Mouse (Mus musculus) left cerebral cortex, adult 2 months (tissue): ENCODE measurements around the gene Dcaf15. TPM values are rescaled to one million over a fixed set of nuclear protein-coding genes. Genes with fewer than 3 reads are reported as not detected.

ENCODE experiments used
- DNase-seq, 2 experiments: peaks; one replicate each; pipeline ENCODE4 v3.0.0; 2021 to 2022; ENCODE audit warnings: low spot score in 2 of 2, mixed read lengths in 1 of 2; ENCODE audit errors: extremely low spot score in 1 of 2
- H3K27ac ChIP-seq: fragments of 200-600 bp; 2 replicates; pipeline ENCODE4 v1.8.1; 2022
- H3K4me3 ChIP-seq: fragments of 200-600 bp; 2 replicates; pipeline ENCODE4 v1.8.1; 2022
- CTCF ChIP-seq: fragments of 200-600 bp; IDR thresholded peaks from 2 replicates; pipeline ENCODE4 v1.8.1; 2022; ENCODE audit warnings: antibody characterized with exemption, mild to moderate bottlenecking, moderate library complexity
- intact Hi-C: fragments of 180-260 bp; cut with DNase I; formaldehyde crosslinking; loops from one replicate; pipeline ENCODE4 v1.15.1; 2025
- long read RNA-seq, 2 experiments: library from polyadenylated mRNA; stranded (forward); transcript quantifications; one replicate each; pipeline ENCODE4 v2.0.0; 2021; ENCODE audit warnings: borderline mapping rate in 2 of 2
- total RNA-seq, 2 experiments: library from RNA; stranded (reverse); gene quantifications; 2 replicates each; pipeline ENCODE4 v1.2.3; 2021

Dcaf15 gene
- total RNA-seq = 10 to 100 TPM; 17.9 to 18.0 TPM
- long read RNA-seq, experiment 1, partial matches to known transcripts = 3 of 12 reads
- long read RNA-seq, experiment 1, other reads (novel, unspliced or antisense) = 6 of 12 reads
- long read RNA-seq, experiment 2, partial matches to known transcripts = 7 of 18 reads
- long read RNA-seq, experiment 2, other reads (novel, unspliced or antisense) = 8 of 18 reads

- peak; percentile 95 to 96 for DNase-seq
- no peak for TF ChIP-seq CTCF
- Histone ChIP-seq H3K4me3 (peak within 1 kb of the TSS; percentile 57), H3K27ac (peak within 1 kb of the TSS; percentile 74)
- intact Hi-C loops = no loop called here
These were observed at the start of gene Dcaf15 for GRCm38 (mm10) chr8:84104697-84105609. Gene Dcaf15 (minus strand): TSS chr8:84104768.

- H3K4me3 ChIP-seq = no peak overlapping the region
- no peak for TF ChIP-seq CTCF
- intact Hi-C loops = no loop called here
- H3K27ac ChIP-seq = no peak overlapping the region
- no peak for DNase-seq
These were observed 44.6 kb upstream of the Dcaf15 start for GRCm38 (mm10) chr8:84149181-84149580.

GRCm38 (mm10) chr8:84148531-84148850 is 43.9 kb upstream of the Dcaf15 start:
- H3K4me3 ChIP-seq = peak overlapping the region; percentile 60
- H3K27ac ChIP-seq = no peak overlapping the region
- intact Hi-C loops = no loop called here
- no peak for DNase-seq
- no peak for TF ChIP-seq CTCF

GRCm38 (mm10) chr8:84147769-84148530 is 43.4 kb upstream of the Dcaf15 start, which contains the start of the genes Cc2d1a and 4930432K21Rik:
Gene Cc2d1a (minus strand): TSS chr8:84147936.
Gene 4930432K21Rik (plus strand): TSS chr8:84148025.
- Histone ChIP-seq H3K27ac (peak within 1 kb of the TSS; percentile 88), H3K4me3 (peak within 1 kb of the TSS; percentile 60)
- DNase-seq = peak; percentile 91 to 94
- intact Hi-C loops = no loop called here
- TF ChIP-seq CTCF = no peak

- intact Hi-C loops = no loop called here
- no peak for TF ChIP-seq CTCF
- DNase-seq = peak in 1 of 2 experiments; percentile 23
- H3K27ac ChIP-seq = peak overlapping the region; percentile 88
- peak overlapping the region; percentile 60 for H3K4me3 ChIP-seq
These were observed 42.8 kb upstream of the Dcaf15 start for GRCm38 (mm10) chr8:84147324-84147766.

GRCm38 (mm10) chr8:84144636-84145245 is 40.2 kb upstream of the Dcaf15 start:
- Histone ChIP-seq H3K27ac (no peak overlapping the region), H3K4me3 (no peak overlapping the region)
- intact Hi-C loops = no loop called here
- no peak for DNase-seq
- TF ChIP-seq CTCF = no peak

- TF ChIP-seq CTCF = no peak
- intact Hi-C loops = no loop called here
- DNase-seq = no peak
- H3K4me3 ChIP-seq = no peak overlapping the region
- no peak overlapping the region for H3K27ac ChIP-seq
These were observed 36.3 kb upstream of the Dcaf15 start for GRCm38 (mm10) chr8:84140838-84141237.

- Histone ChIP-seq H3K4me3 (no peak overlapping the region), H3K27ac (no peak overlapping the region)
- no peak for DNase-seq
- intact Hi-C loops = no loop called here
- TF ChIP-seq CTCF = no peak
These were observed 33.3 kb upstream of the Dcaf15 start for GRCm38 (mm10) chr8:84137848-84138247.

- intact Hi-C loops = no loop called here
- H3K27ac ChIP-seq = no peak overlapping the region
- no peak for DNase-seq
- no peak overlapping the region for H3K4me3 ChIP-seq
- no peak for TF ChIP-seq CTCF
These were observed 27.7 kb upstream of the Dcaf15 start for GRCm38 (mm10) chr8:84132225-84132624.

GRCm38 (mm10) chr8:84130806-84131205 is 26.2 kb upstream of the Dcaf15 start:
- intact Hi-C loops = no loop called here
- Histone ChIP-seq H3K27ac (no peak overlapping the region), H3K4me3 (no peak overlapping the region)
- no peak for DNase-seq
- no peak for TF ChIP-seq CTCF

- no peak overlapping the region for H3K4me3 ChIP-seq
- no peak for DNase-seq
- intact Hi-C loops = no loop called here
These were observed 23.7 kb upstream of the Dcaf15 start for GRCm38 (mm10) chr8:84128277-84128676.

More at GRCm38 (mm10) chr8:84128277-84128676, 23.7 kb upstream of the Dcaf15 start:
- H3K27ac ChIP-seq = no peak overlapping the region
- no peak for TF ChIP-seq CTCF
